Mouse (Mus musculus): Measurements from ENCODE around the gene Adad2. TPM values are rescaled to one million over a fixed set of nuclear protein-coding genes. Genes with fewer than 3 reads are reported as not detected.

Gene Adad2
- polyA plus RNA-seq, 1 experiment from 2014 or later: not detected

- no peak overlapping the region for H3K27ac ChIP-seq
- 91% methylated on average over 5 of the region's 5 CpGs for WGBS (ENCODE audit: missing documents)
- H3K79me2 ChIP-seq (ENCODE audit: inconsistent target): no peaks in the 10 kb centered on the region
- no peak overlapping the region for H3K4me3 ChIP-seq (ENCODE audit: inconsistent target)
- no peaks in the 10 kb centered on the region for H3K36me3 ChIP-seq (ENCODE audit: inconsistent target)
These were observed 28.5 kb downstream of the Adad2 start for GRCm38 (mm10) chr8:119641058-119641457.

GRCm38 (mm10) chr8:119642960-119643359 is 30.4 kb downstream of the Adad2 start:
- WGBS (ENCODE audit: missing documents): 80% methylated on average over 1 of the region's 1 CpGs
- no peaks in the 10 kb centered on the region for H3K36me3 ChIP-seq (ENCODE audit: inconsistent target)
- H3K4me3 ChIP-seq (ENCODE audit: inconsistent target): no peak overlapping the region
- no peaks in the 10 kb centered on the region for H3K79me2 ChIP-seq (ENCODE audit: inconsistent target)
- no peak overlapping the region for H3K27ac ChIP-seq

GRCm38 (mm10) chr8:119644429-119644960 is 31.9 kb downstream of the Adad2 start:
- 96% methylated on average over 16 of the region's 17 CpGs for WGBS (ENCODE audit: missing documents)

GRCm38 (mm10) chr8:119644981-119645597 is 32.5 kb downstream of the Adad2 start:
- Histone ChIP-seq H3K36me3 (ENCODE audit: inconsistent target) (no peaks in the 10 kb centered on the region), H3K4me3 (ENCODE audit: inconsistent target) (no peak overlapping the region), H3K27ac (no peak overlapping the region), H3K79me2 (ENCODE audit: inconsistent target) (no peaks in the 10 kb centered on the region)
- WGBS (ENCODE audit: missing documents): 86% methylated on average over 18 of the region's 18 CpGs

More at GRCm38 (mm10) chr8:119644429-119644960, 31.9 kb downstream of the Adad2 start:
- Histone ChIP-seq H3K79me2 (ENCODE audit: inconsistent target) (no peaks in the 10 kb centered on the region), H3K4me3 (ENCODE audit: inconsistent target) (no peak overlapping the region), H3K36me3 (ENCODE audit: inconsistent target) (no peaks in the 10 kb centered on the region), H3K27ac (no peak overlapping the region)

- Histone ChIP-seq H3K36me3 (ENCODE audit: inconsistent target) (no peaks in the 10 kb centered on the region), H3K79me2 (ENCODE audit: inconsistent target) (no peaks in the 10 kb centered on the region), H3K4me3 (ENCODE audit: inconsistent target) (no peak overlapping the region), H3K27ac (no peak overlapping the region)
- WGBS (ENCODE audit: missing documents): 68% methylated on average over 3 of the region's 3 CpGs
These were observed 33.6 kb downstream of the Adad2 start for GRCm38 (mm10) chr8:119646197-119646596.

- no peak overlapping the region for H3K27ac ChIP-seq
These were observed 34.3 kb downstream of the Adad2 start for GRCm38 (mm10) chr8:119646846-119647245.

GRCm38 (mm10) chr8:119651324-119651723 is 38.8 kb downstream of the Adad2 start:
- no peak overlapping the region for H3K4me3 ChIP-seq (ENCODE audit: inconsistent target)

More at GRCm38 (mm10) chr8:119646846-119647245, 34.3 kb downstream of the Adad2 start:
- Histone ChIP-seq H3K36me3 (ENCODE audit: inconsistent target) (no peaks in the 10 kb centered on the region), H3K79me2 (ENCODE audit: inconsistent target) (no peaks in the 10 kb centered on the region), H3K4me3 (ENCODE audit: inconsistent target) (no peak overlapping the region)
- WGBS (ENCODE audit: missing documents): 79% methylated on average over 7 of the region's 7 CpGs

GRCm38 (mm10) chr8:119656709-119657464 is 44.3 kb downstream of the Adad2 start:
- H3K27ac ChIP-seq: no peak overlapping the region
- WGBS (ENCODE audit: missing documents): 42% methylated on average over 5 of the region's 5 CpGs
- H3K36me3 ChIP-seq (ENCODE audit: inconsistent target): no peaks in the 10 kb centered on the region
- H3K4me3 ChIP-seq (ENCODE audit: inconsistent target): no peak overlapping the region
- no peaks in the 10 kb centered on the region for H3K79me2 ChIP-seq (ENCODE audit: inconsistent target)

More at GRCm38 (mm10) chr8:119651324-119651723, 38.8 kb downstream of the Adad2 start:
- Histone ChIP-seq H3K36me3 (ENCODE audit: inconsistent target) (no peaks in the 10 kb centered on the region), H3K27ac (no peak overlapping the region), H3K79me2 (ENCODE audit: inconsistent target) (no peaks in the 10 kb centered on the region)
- WGBS (ENCODE audit: missing documents): 70% methylated on average over 2 of the region's 2 CpGs

GRCm38 (mm10) chr8:119661081-119661480 is 48.5 kb downstream of the Adad2 start:
- WGBS (ENCODE audit: missing documents): 84% methylated on average over 9 of the region's 9 CpGs

GRCm38 (mm10) chr8:119661892-119662291 is 49.3 kb downstream of the Adad2 start:
- no peaks in the 10 kb centered on the region for H3K36me3 ChIP-seq (ENCODE audit: inconsistent target)
- H3K27ac ChIP-seq: no peak overlapping the region
- no peak overlapping the region for H3K4me3 ChIP-seq (ENCODE audit: inconsistent target)
- no peaks in the 10 kb centered on the region for H3K79me2 ChIP-seq (ENCODE audit: inconsistent target)
- 52% methylated on average over 6 of the region's 6 CpGs for WGBS (ENCODE audit: missing documents)

More at GRCm38 (mm10) chr8:119661081-119661480, 48.5 kb downstream of the Adad2 start:
- Histone ChIP-seq H3K36me3 (ENCODE audit: inconsistent target) (no peaks in the 10 kb centered on the region), H3K4me3 (ENCODE audit: inconsistent target) (no peak overlapping the region), H3K27ac (no peak overlapping the region), H3K79me2 (ENCODE audit: inconsistent target) (no peaks in the 10 kb centered on the region)

- Histone ChIP-seq H3K4me3 (ENCODE audit: inconsistent target) (no peak overlapping the region), H3K27ac (no peak overlapping the region)
- WGBS (ENCODE audit: missing documents): 90% methylated on average over 11 of the region's 11 CpGs
These were observed 50.9 kb downstream of the Adad2 start for GRCm38 (mm10) chr8:119663440-119663839.

GRCm38 (mm10) chr8:119665270-119665669 is 52.7 kb downstream of the Adad2 start:
- H3K27ac ChIP-seq: no peak overlapping the region
- no peak overlapping the region for H3K4me3 ChIP-seq (ENCODE audit: inconsistent target)
- 72% methylated on average over 5 of the region's 6 CpGs for WGBS (ENCODE audit: missing documents)
- no peaks in the 10 kb centered on the region for H3K79me2 ChIP-seq (ENCODE audit: inconsistent target)
- no peaks in the 10 kb centered on the region for H3K36me3 ChIP-seq (ENCODE audit: inconsistent target)

More at GRCm38 (mm10) chr8:119663440-119663839, 50.9 kb downstream of the Adad2 start:
- Histone ChIP-seq H3K79me2 (ENCODE audit: inconsistent target) (no peaks in the 10 kb centered on the region), H3K36me3 (ENCODE audit: inconsistent target) (no peaks in the 10 kb centered on the region)

All from macrophage (primary cell).